Mouse (Mus musculus): ENCODE results near the gene Far2. TPM values are rescaled to one million over a fixed set of nuclear protein-coding genes. Genes with fewer than 3 reads are reported as not detected.

Far2 gene
- polyA plus RNA-seq, 1 experiment from 2014 or later, result 2.0 TPM

GRCm38 (mm10) chr6:148218235-148219076 lies 171.4 kb downstream of the Far2 start:
- ATAC-seq (replicated peaks; ENCODE audit: insufficient number of reproducible peaks, low FRiP score, low TSS enrichment), result no peak
- Histone ChIP-seq H3K9me3 (replicated peaks; ENCODE audit: control insufficient read depth, low read length) (no peaks in the 10 kb centered on the region), H3K4me2 (no peak overlapping the region), H3K9ac (ENCODE audit: low read depth, low read length) (no peak overlapping the region), H3K36me3 (ENCODE audit: control insufficient read depth, insufficient read depth, low read length) (no peaks in the 10 kb centered on the region), H3K27me3 (ENCODE audit: control insufficient read depth, insufficient read depth, low read length) (no peaks in the 10 kb centered on the region), H3K4me1 (ENCODE audit: control insufficient read depth, insufficient read depth, low read length) (no peaks in the 10 kb centered on the region), H3K27ac (ENCODE audit: low read depth, low read length) (no peak overlapping the region), H3K4me3 (ENCODE audit: low read depth, low read length) (no peak overlapping the region)
- WGBS (ENCODE audit: insufficient replicate concordance), result 80% methylated on average over 2 of the region's 2 CpGs

- Histone ChIP-seq H3K27me3 (ENCODE audit: control insufficient read depth, insufficient read depth, low read length) (no peaks in the 10 kb centered on the region), H3K27ac (ENCODE audit: low read depth, low read length) (no peak overlapping the region), H3K4me1 (ENCODE audit: control insufficient read depth, insufficient read depth, low read length) (no peaks in the 10 kb centered on the region), H3K9ac (ENCODE audit: low read depth, low read length) (no peak overlapping the region), H3K4me2 (no peak overlapping the region), H3K4me3 (ENCODE audit: low read depth, low read length) (no peak overlapping the region), H3K9me3 (replicated peaks; ENCODE audit: control insufficient read depth, low read length) (no peaks in the 10 kb centered on the region), H3K36me3 (ENCODE audit: control insufficient read depth, insufficient read depth, low read length) (no peaks in the 10 kb centered on the region)
- ATAC-seq (replicated peaks; ENCODE audit: insufficient number of reproducible peaks, low FRiP score, low TSS enrichment), result no peak
- 80% methylated on average over 2 of the region's 2 CpGs for WGBS (ENCODE audit: insufficient replicate concordance)
Observed at GRCm38 (mm10) chr6:148222686-148223085, 175.6 kb downstream of the Far2 start.

GRCm38 (mm10) chr6:148227542-148227941 lies 180.5 kb downstream of the Far2 start:
- H3K36me3 ChIP-seq (ENCODE audit: control insufficient read depth, insufficient read depth, low read length), result no peaks in the 10 kb centered on the region
- WGBS (ENCODE audit: insufficient replicate concordance), result 56% methylated on average over 3 of the region's 3 CpGs
- H3K9me3 ChIP-seq (replicated peaks; ENCODE audit: control insufficient read depth, low read length), result no peaks in the 10 kb centered on the region
- no peak for ATAC-seq (replicated peaks; ENCODE audit: insufficient number of reproducible peaks, low FRiP score, low TSS enrichment)
- H3K27me3 ChIP-seq (ENCODE audit: control insufficient read depth, insufficient read depth, low read length), result no peaks in the 10 kb centered on the region
- 0 out of 2 replicates have a peak, but pooled peaks cover 1% of the 10 kb centered on the region for H3K4me1 ChIP-seq (ENCODE audit: control insufficient read depth, insufficient read depth, low read length)
- no peak overlapping the region for H3K4me3 ChIP-seq (ENCODE audit: low read depth, low read length)
- no peak overlapping the region for H3K27ac ChIP-seq (ENCODE audit: low read depth, low read length)
- H3K4me2 ChIP-seq, result no peak overlapping the region
- no peak overlapping the region for H3K9ac ChIP-seq (ENCODE audit: low read depth, low read length)

Other genes with a start within 250 kb of the Far2 start
- 176 and 180 TPM in 2 replicates for gene Ergic2, start 165.1 kb downstream of the Far2 start, polyA plus RNA-seq (2014; fragmentation: Nextera tagmentation; extraction: Ambion mirVana)

Measured in heart, embryonic 11.5 days (tissue).